9 mouse cellular contexts compared by ENCODE assay signal in the genomic region with DNA sequence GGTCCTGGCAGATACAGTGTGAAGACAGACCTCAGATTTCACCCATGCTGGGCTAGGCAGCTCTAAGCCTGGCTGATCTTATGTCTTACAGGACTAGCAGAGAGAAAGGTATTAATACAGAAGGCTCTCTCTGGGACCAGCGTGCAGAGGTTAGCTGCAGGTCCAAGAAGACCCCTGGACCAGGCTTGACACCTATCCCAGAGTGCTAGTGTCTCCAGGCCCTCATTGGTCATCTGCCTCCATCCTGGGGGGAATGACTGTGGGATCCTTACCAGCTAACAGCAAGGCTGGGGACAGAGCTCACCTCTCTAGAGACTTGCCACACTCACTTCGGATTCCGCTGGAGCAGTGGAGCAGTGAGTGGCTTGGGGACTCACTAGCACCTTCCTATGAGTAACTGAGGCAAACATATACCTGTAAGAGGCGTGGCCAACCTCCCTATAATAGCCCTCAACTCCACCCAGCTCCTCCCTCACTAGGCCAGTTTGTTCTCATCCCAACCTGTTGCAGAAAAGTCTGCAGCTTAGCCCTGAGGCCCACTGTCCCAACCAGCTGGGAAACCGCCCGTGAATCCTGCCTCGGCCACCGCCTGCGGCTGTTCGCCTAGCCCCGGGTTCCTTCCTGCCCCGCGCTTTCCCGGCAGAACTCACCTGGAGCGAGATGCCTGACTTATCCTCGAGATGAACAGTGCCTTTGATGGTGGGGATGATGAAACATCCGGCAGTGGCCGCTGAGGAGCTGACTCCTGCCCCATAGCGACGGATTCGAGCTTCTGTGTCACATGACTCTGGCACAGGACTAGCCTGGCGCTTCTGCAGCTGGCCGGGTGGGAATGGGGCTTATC. TPM values are rescaled to one million over a fixed set of nuclear protein-coding genes. Genes with fewer than 3 reads are reported as not detected.
A peak's percentile ranks its signal among the peaks of the same experiment; 100 is the strongest.
DNase-seq lines count a peak whose midpoint lies in the region; ATAC-seq and TF ChIP-seq lines count a peak whose summit lies in the region.
"Had no signal": no experiment of that assay in that cellular context is flagged by ENCODE, and none has a peak within 500 bp of the region (broad histone marks: within the 10 kb centered on the region; RNA-seq: fewer than 3 reads in every experiment).

TSS of gene Cyb5r2 (minus strand) at position 725 of the 844 bp plus-strand sequence.

- H3K4me1 ChIP-seq in kidney, adult 2 months (ENCODE audit: control insufficient read depth, insufficient read depth, low read length), result no peaks in the 10 kb centered on the region
- H3K4me1 ChIP-seq in embryonic facial prominence, embryonic 13.5 days, result peaks cover 7% of the 10 kb centered on the region; the same call in 1 of the 2 replicates
- peaks cover 5% of the 10 kb centered on the region for H3K4me1 ChIP-seq in limb, embryonic 15.5 days

- ATAC-seq in embryonic facial prominence, embryonic 13.5 days (ENCODE audit: insufficient number of reproducible peaks, insufficient read depth, low FRiP score, low TSS enrichment, low read depth), result 0 out of 2 replicates have a peak, but pooled peaks have one; percentile 24
- no peak for ATAC-seq in limb, embryonic 15.5 days (ENCODE audit: insufficient number of reproducible peaks, low FRiP score, low TSS enrichment, low read depth)
- ATAC-seq: Patski had no signal

- no peaks in the 10 kb centered on the region for H3K27me3 ChIP-seq in kidney, adult 2 months (replicated peaks; ENCODE audit: control insufficient read depth, insufficient read depth, low read length)
- peaks cover 5% of the 10 kb centered on the region; the same call in 1 of the 2 replicates for H3K27me3 ChIP-seq in embryonic facial prominence, embryonic 13.5 days
- no peaks in the 10 kb centered on the region for H3K27me3 ChIP-seq in limb, embryonic 15.5 days
- H3K27me3 ChIP-seq: Patski had no signal

- TF ChIP-seq POLR2A in kidney, adult 2 months (IDR thresholded peaks at IDR 0.05; ENCODE audit: low read depth, low read length), result no peak

- peak within 1 kb of the TSS; percentile 63 for H3K4me2 ChIP-seq in embryonic facial prominence, embryonic 13.5 days
- H3K4me2 ChIP-seq in limb, embryonic 15.5 days, result peak within 1 kb of the TSS; percentile 51

- H3K4me3 ChIP-seq in kidney, adult 2 months (ENCODE audit: insufficient read depth, low read depth, low read length), result no peak within 1 kb of the TSS
- H3K4me3 ChIP-seq in embryonic facial prominence, embryonic 13.5 days, result peak within 1 kb of the TSS; percentile 34
- peak within 1 kb of the TSS; percentile 26 for H3K4me3 ChIP-seq in limb, embryonic 15.5 days

- no peak for TF ChIP-seq CTCF in kidney, adult 2 months (conservative IDR thresholded peaks at IDR 0.05; ENCODE audit: insufficient read depth, insufficient read length, low read depth, low read length)

- 13% methylated on average over 23 of the region's 23 CpGs for whole genome bisulfite sequencing in kidney, adult 2 months
- 9% methylated on average over 23 of the region's 23 CpGs for WGBS in embryonic facial prominence, embryonic 13.5 days
- 9% methylated on average over 23 of the region's 23 CpGs for WGBS in limb, embryonic 15.5 days

- no peaks in the 10 kb centered on the region for H3K36me3 ChIP-seq in kidney, adult 2 months (ENCODE audit: control insufficient read depth, insufficient read depth, low read length)
- H3K36me3 ChIP-seq in embryonic facial prominence, embryonic 13.5 days, result no peaks in the 10 kb centered on the region
- H3K36me3 ChIP-seq in limb, embryonic 15.5 days, result no peaks in the 10 kb centered on the region

- H3K27ac ChIP-seq in kidney, adult 2 months (ENCODE audit: insufficient read depth, low read depth, low read length), result no peak within 1 kb of the TSS
- no peak within 1 kb of the TSS for H3K27ac ChIP-seq in embryonic facial prominence, embryonic 13.5 days
- no peak within 1 kb of the TSS for H3K27ac ChIP-seq in limb, embryonic 15.5 days

- DNase-seq in kidney, adult 2 months, result peak; percentile 19
- no peak for DNase-seq in kidney, adult 9 months
- peak; percentile 19 to 22 for DNase-seq in heart, postnatal 36 days
- DNase-seq in neural tube, embryonic 10.5 days (ENCODE audit: extremely low spot score, low spot score), result peak; percentile 47
- DNase-seq in B cell, adult 2 months, result no peak
- no peak for DNase-seq in spleen, postnatal 14 days (ENCODE audit: low spot score in 2 of 2)

- no peaks in the 10 kb centered on the region for H3K9me3 ChIP-seq in embryonic facial prominence, embryonic 13.5 days
- H3K9me3 ChIP-seq in limb, embryonic 15.5 days, result no peaks in the 10 kb centered on the region

- peak within 1 kb of the TSS; percentile 51 for H3K9ac ChIP-seq in embryonic facial prominence, embryonic 13.5 days
- H3K9ac ChIP-seq in limb, embryonic 15.5 days, result no peak within 1 kb of the TSS

- intact Hi-C loops in heart, postnatal 36 days (cut with DNase I), result no loop called here

RNA-seq across cellular contexts. Expression of gene Cyb5r2, which starts in this region (rescaled TPM):
- not detected in 2 replicates for polyA plus RNA-seq in kidney, adult 2 months (2012; rRNA removed)
- polyA plus RNA-seq in embryonic facial prominence, embryonic 13.5 days (2015; fragmentation: Nextera tagmentation; extraction: Ambion mirVana), result 0.18 and 0.25 TPM in 2 replicates
- not detected for total RNA-seq in heart, postnatal 36 days (2021)
- polyA plus RNA-seq in limb, embryonic 15.5 days (2015; fragmentation: Nextera tagmentation; extraction: Ambion mirVana), result 0.42 and 0.46 TPM in 2 replicates
- polyA plus RNA-seq: Patski had no signal

Comparison
In these comparisons a context has a peak if more than half of its experiments do, and no peak if none do; other contexts are left out.
1. Peak in DNase-seq in kidney, adult 2 months; RNA of the gene not detected or under 1 TPM.
2. Peak in ATAC-seq, H3K4me3 ChIP-seq, H3K9ac ChIP-seq and H3K4me2 ChIP-seq in embryonic facial prominence, embryonic 13.5 days; RNA of the gene not detected or under 1 TPM.
3. Peak in DNase-seq in heart, postnatal 36 days; RNA of the gene not detected or under 1 TPM.